Mouse (Mus musculus): Measurements from ENCODE around the gene Sun3. TPM values are rescaled to one million over a fixed set of nuclear protein-coding genes. Genes with fewer than 3 reads are reported as not detected.

Gene Sun3
- under 1 TPM; 0.41 to 0.98 TPM for total RNA-seq (2021)
- long read RNA-seq, experiment 1 = 0 reads
- long read RNA-seq, experiment 2, partial matches to known transcripts = 0 of 2 reads
- long read RNA-seq, experiment 2, other reads (novel, unspliced or antisense) = 2 of 2 reads

DNA sequence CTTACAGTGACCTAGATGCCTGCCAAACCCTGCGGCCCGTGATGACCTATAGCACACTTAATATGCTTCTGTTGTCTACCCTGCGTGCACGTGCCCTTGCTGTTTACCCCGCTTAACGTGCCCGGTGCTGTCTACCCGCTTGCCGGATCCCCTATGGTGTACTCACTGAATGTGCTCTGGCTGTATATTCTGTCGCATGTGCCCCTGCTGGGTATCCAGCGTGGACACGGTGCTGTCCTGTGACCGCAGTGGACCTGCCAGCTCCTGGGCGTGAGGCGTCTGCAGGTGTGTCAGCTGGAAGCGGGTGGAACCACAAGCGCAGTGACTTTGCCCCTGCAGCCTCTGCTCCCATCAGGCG is at the start of gene Sun3:
Gene Sun3, minus strand, starts transcription at position 289 of the 358 bp plus-strand sequence.
- H3K27ac ChIP-seq = peak within 1 kb of the TSS; percentile 43; the same call in 1 of the 2 replicates

DNA sequence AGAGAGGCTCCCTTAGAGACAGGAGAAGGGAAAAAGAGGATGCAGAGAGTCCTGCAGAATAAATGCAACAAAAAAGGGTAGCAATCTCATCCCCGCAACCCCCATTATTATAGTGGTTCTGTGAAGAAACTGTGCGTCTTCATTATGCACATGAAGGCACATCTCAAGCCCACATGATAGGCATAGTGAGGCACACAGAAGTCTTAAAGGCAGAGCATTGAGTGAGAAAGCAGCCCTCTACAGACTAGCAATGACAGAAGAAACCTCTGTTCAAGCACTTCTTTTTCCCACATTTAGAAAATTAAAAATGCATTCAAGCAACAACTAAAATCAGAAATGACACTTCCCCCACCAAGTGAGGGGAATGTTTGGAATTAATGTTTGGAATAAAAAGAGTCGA is 27.7 kb upstream of the Sun3 start:
- no peak for DNase-seq (ENCODE audit: low spot score in 2 of 2)
- Histone ChIP-seq H3K4me3 (no peak overlapping the region), H3K27ac (no peak overlapping the region)
- no peak for TF ChIP-seq CTCF (conservative IDR thresholded peaks at IDR 0.05)

More for the DNA sequence above, at the start of gene Sun3:
- TF ChIP-seq CTCF (conservative IDR thresholded peaks at IDR 0.05) = no peak
- DNase-seq (ENCODE audit: low spot score in 2 of 2) = no peak
- H3K4me3 ChIP-seq = peak within 1 kb of the TSS; percentile 68

DNA sequence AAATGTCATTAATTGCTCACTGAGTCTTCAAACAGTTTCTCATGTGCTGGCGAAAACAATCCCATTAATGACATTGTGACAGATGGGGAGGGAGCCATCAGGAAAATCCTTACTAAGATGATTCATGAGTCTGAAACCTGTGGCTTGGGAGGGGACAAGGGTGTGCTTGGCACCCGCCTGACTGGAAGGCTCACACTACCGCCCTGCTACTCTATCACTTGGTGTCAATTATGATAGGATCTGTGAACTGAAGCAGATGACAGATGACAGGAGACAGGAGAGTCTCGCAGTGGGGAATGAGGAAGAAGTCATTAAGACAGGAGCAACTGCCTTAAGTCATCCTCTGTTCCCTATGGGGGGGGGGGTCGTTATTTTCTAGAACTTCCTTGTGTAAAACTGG is 11.7 kb upstream of the Sun3 start:
- Histone ChIP-seq H3K27ac (no peak overlapping the region), H3K4me3 (no peak overlapping the region)
- no peak for TF ChIP-seq CTCF (conservative IDR thresholded peaks at IDR 0.05)
- DNase-seq (ENCODE audit: low spot score in 2 of 2) = no peak

DNA sequence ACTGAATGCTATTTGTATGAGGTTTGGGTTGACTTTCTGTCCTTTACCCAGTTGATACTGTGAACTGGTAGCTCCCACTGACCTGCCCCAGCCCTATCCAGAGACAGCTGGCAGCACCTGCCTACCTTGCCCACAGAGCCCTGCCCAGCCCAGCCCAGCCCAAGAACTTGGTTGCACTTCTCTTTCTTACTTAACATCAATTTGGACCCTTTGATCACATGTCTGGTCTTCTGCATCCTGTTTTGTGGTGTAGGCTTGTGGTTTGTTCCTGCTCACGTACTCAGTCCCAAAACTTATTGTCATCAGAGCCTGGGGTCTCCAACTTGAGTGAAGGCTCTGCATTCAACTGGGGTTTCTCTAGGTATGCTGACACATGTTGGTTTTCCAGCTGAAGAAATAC is 11.2 kb upstream of the Sun3 start:
- Histone ChIP-seq H3K4me3 (no peak overlapping the region), H3K27ac (no peak overlapping the region)
- TF ChIP-seq CTCF (conservative IDR thresholded peaks at IDR 0.05) = no peak
- DNase-seq (ENCODE audit: low spot score in 2 of 2) = no peak

DNA sequence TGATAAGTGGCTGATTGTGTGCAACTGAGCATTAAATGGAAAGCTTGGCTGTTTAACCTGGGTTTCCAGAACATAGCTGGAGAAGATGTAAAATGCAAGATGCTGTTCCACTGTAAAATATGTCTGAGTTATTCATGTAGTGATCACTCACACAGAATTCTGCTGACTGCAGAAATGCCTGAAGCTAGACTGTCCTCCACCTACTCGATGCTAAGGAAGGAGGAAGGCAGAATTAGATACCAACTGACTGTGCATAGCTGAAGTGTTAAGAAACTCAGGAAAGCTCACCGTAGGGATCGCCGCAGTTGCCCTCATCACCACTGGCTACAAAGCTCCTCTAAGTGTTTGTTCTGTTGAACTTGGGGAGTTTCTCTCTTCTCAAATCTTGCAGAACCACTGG is 8.9 kb upstream of the Sun3 start:
- DNase-seq (ENCODE audit: low spot score in 2 of 2) = no peak
- no peak for TF ChIP-seq CTCF (conservative IDR thresholded peaks at IDR 0.05)
- Histone ChIP-seq H3K4me3 (no peak overlapping the region), H3K27ac (no peak overlapping the region)

DNA sequence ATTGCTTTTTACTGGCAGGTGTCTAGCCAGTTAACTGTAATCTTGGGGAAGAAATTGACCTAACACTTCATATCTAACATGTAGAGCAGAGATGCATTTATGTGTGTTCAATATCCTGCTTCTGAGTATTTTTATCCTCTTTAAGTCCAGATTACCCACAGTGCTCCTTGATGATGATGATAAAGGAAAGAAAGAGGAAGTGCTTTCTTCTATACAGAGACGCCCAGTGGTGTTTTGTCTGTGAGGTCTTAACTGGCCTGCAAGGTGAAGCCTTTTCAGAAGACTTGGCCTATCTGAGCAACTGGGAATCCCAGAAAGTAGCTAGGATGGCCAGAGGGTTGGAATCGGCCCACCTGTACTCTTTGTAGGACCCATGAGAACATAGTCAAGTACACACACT is 8.1 kb upstream of the Sun3 start:
- Histone ChIP-seq H3K4me3 (no peak overlapping the region), H3K27ac (no peak overlapping the region)
- no peak for TF ChIP-seq CTCF (conservative IDR thresholded peaks at IDR 0.05)
- no peak for DNase-seq (ENCODE audit: low spot score in 2 of 2)

DNA sequence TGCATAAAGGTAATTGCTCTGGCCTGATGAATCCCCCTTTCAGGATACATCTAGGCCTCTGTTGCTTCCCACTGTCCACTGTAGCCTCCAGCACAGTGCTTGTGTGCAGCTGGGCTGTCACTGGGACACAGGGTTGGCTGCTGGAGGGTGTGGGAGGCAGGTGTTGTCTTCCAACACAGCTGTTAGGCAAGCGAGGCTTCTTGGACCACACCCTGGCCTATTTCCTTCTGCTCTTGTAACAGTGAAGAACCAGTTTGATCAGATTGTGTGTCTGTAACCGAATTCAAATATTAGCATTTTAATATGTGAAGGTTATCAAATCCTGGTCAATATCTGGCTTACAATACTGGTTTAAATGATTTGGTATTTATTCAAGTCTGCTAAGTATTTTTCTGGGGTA is 3.1 kb upstream of the Sun3 start:
- no peak for TF ChIP-seq CTCF (conservative IDR thresholded peaks at IDR 0.05)
- no peak overlapping the region for H3K4me3 ChIP-seq
- H3K27ac ChIP-seq = no peak overlapping the region
- DNase-seq (ENCODE audit: low spot score in 2 of 2) = no peak

DNA sequence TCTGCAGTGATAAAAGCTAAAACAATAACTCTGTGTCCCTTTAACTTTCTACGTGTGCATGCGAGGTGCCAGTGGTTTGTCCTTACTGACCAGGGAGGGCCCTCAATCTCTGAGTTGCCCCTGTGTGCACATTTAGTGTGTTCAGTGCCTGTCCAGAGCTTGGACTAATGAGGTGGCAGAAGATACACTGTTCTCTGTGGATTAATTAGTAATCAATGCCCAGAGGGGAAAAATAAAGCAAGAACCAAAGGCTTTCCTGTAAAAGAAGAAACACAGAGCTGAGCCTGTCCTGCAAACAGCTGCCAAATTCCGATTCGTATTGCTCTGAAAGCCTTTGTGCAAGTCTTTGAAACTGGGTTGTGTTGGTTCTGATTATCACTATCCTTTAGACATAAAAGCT is 1.4 kb upstream of the Sun3 start:
- H3K4me3 ChIP-seq = no peak overlapping the region
- no peak for TF ChIP-seq CTCF (conservative IDR thresholded peaks at IDR 0.05)
- H3K27ac ChIP-seq = no peak overlapping the region
- DNase-seq (ENCODE audit: low spot score in 2 of 2) = no peak

DNA sequence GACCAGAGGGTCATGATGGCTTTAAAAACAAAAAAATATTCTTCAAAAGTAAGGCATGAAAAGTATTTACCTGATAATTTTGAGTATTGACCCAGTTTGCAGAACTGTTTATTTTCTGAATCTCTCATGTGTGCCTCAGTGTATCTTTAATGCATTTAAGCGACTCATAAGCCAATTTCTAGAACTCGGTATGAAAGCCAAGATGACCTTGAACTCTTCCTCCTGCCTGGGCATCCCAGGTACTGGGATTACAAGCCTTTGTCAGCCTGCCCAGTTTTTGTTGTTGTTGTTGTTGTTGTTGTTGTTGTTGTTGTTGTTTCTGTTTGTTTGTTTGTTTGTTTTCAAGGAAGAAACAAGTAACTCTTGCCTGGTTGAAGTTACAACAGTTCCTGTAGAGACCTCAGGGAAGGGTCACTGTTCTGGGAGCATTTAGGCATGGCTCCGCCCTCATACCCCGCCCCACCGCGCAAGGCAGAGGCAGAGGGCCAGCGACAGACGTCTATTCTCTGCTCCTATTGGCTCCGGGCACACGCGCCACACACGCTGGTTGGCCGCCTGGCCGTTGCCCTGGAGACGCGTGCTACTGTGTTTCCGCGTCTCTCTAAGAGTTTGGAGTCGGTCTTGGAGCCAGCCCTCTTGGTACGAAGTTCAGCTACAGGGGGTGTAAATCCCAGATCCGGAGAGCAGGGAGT is 634 bp downstream of the Sun3 start, which contains the start of gene Gm11992:
Gene Gm11992, plus strand, starts transcription at position 584 of the 692 bp plus-strand sequence.
- Histone ChIP-seq H3K27ac (peak within 1 kb of the TSS; percentile 43), H3K4me3 (peak within 1 kb of the TSS; percentile 68)
- TF ChIP-seq CTCF (conservative IDR thresholded peaks at IDR 0.05) = no peak
- DNase-seq (ENCODE audit: low spot score in 2 of 2) = peak; percentile 81 to 84

DNA sequence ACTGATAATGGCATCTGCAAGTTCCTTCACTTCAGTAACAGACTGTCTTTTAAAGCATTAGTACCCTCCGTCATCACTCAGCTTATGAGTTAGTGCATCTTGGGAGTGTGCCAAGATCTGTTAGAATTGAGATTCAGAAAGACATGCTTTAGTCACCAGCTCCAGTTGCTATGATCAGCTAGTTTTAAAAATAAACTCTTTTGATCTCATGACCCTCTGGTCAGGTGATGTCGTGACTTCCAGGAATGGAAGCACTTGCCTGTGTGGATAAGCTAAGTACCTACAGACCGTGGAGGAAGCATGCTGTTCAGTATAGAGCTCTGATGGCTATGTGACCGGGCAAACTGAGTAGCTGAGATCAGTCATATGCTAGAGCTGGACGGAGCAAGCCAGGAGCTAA is 1.7 kb downstream of the Sun3 start:
- no peak for TF ChIP-seq CTCF (conservative IDR thresholded peaks at IDR 0.05)
- H3K27ac ChIP-seq = peak overlapping the region; percentile 32; the same call in 1 of the 2 replicates
- peak; percentile 17 to 41 for DNase-seq (ENCODE audit: low spot score in 2 of 2)
- no peak overlapping the region for H3K4me3 ChIP-seq

DNA sequence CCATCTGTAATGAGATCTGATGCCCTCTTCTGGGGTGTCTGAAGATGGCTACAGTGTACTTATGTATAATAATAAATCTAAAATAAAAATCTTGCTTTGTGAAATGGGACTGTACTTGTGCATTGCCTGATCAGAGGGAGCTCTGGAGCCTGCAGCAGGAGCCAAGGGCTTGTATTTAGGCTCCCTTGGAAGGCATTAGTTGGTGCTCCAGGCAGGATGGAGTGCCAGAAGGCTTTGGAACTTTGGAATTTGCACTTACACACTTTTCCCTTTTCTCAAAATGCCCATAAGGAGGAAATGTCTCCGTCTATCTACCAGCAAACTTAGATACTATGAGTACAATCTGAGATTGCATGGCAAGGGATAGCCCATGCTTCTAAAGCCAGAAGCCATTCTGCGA is 2.2 kb downstream of the Sun3 start:
- no peak for DNase-seq (ENCODE audit: low spot score in 2 of 2)
- no peak overlapping the region for H3K4me3 ChIP-seq
- peak overlapping the region; percentile 39; the same call in 1 of the 2 replicates for H3K27ac ChIP-seq
- no peak for TF ChIP-seq CTCF (conservative IDR thresholded peaks at IDR 0.05)

DNA sequence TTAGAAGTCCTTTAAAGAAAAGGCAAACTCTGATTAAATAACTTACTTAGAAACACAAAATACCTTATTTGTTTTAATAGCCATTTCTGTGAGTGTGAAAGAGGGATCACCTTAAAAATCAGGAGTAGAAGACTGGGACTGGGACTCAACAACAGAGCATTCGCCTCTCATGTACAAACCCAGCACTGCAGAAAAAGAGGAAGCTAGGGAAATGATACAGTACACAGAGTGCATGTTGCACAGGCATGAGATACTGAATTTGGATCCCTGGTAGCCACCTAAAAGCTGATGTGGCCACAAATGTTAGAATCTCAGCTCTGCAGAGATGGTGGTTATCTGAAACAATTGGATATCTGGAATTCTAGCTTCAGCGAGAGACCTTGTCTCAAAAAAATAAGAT is 17.3 kb downstream of the Sun3 start:
- H3K27ac ChIP-seq = no peak overlapping the region
- TF ChIP-seq CTCF (conservative IDR thresholded peaks at IDR 0.05) = no peak
- no peak overlapping the region for H3K4me3 ChIP-seq
- DNase-seq (ENCODE audit: low spot score in 2 of 2) = no peak

DNA sequence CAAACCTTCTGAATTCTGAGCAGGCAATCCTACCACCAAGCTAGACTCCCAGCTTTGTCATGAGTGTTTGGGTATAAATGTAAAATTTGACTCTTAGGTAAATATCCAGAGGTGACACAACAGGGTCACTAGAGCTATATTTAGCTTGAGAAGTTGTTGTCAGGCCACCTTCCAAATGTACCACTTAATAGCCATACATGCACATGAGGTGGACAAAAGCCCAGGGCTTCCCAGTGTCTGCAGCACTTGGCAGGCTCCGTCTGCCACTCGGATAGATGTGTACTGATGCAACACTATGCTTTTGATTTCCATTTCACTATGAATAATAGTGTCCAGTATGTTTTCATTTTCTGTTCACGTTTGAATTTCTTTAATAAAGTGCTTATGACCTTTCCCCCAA is 23.6 kb downstream of the Sun3 start:
- no peak for DNase-seq (ENCODE audit: low spot score in 2 of 2)
- Histone ChIP-seq H3K27ac (no peak overlapping the region), H3K4me3 (no peak overlapping the region)
- TF ChIP-seq CTCF (conservative IDR thresholded peaks at IDR 0.05) = no peak

DNA sequence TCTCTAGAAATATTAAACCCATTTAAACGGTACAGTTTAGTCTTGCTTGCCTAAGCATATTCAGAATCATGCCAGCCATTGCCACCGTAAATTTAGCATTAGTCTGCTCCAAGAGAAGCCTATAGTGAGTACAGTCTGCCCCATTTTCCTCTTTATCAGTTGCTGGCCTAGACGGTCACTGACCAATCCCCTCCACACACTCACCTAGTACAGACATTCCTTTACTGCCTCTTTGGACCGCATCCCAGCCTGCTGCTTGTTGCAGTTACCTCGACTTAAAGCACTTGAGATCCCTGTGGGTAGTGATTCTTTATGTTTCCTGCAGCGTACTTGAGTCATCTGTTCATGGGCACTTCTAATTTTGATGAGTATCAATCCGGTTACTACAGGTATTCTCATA is 24.0 kb downstream of the Sun3 start:
- TF ChIP-seq CTCF (conservative IDR thresholded peaks at IDR 0.05) = no peak
- H3K4me3 ChIP-seq = no peak overlapping the region
- no peak overlapping the region for H3K27ac ChIP-seq
- DNase-seq (ENCODE audit: low spot score in 2 of 2) = no peak
